Mouse (Mus musculus): Measurements from ENCODE around the gene Chit1. TPM values are rescaled to one million over a fixed set of nuclear protein-coding genes. Genes with fewer than 3 reads are reported as not detected.

The Chit1 gene
- total RNA-seq, 2 experiments from 2014 or later: 0.17 TPM; not detected in 1

- no peak for DNase-seq (ENCODE audit: low spot score in 2 of 2)
Measured at GRCm38 (mm10) chr1:134136351-134136750, 25.3 kb downstream of the Chit1 start.

GRCm38 (mm10) chr1:134138424-134138823 lies 27.4 kb downstream of the Chit1 start:
- no peak for DNase-seq (ENCODE audit: low spot score in 2 of 2)

- DNase-seq (ENCODE audit: low spot score in 2 of 2): no peak
Measured at GRCm38 (mm10) chr1:134142363-134142794, 31.3 kb downstream of the Chit1 start.

GRCm38 (mm10) chr1:134146066-134146465 lies 35.0 kb downstream of the Chit1 start:
- peak; percentile 13 to 57 for DNase-seq (ENCODE audit: low spot score in 2 of 2)

- no peak for DNase-seq (ENCODE audit: low spot score in 2 of 2)
Measured at GRCm38 (mm10) chr1:134150076-134150475, 39.0 kb downstream of the Chit1 start.

GRCm38 (mm10) chr1:134150745-134151144 lies 39.7 kb downstream of the Chit1 start:
- no peak for DNase-seq (ENCODE audit: low spot score in 2 of 2)

GRCm38 (mm10) chr1:134151655-134152412 lies 40.8 kb downstream of the Chit1 start:
- DNase-seq (ENCODE audit: low spot score in 2 of 2): peak; percentile 55 to 90

GRCm38 (mm10) chr1:134152626-134153590 lies 41.9 kb downstream of the Chit1 start:
- DNase-seq (ENCODE audit: low spot score in 2 of 2): no peak

GRCm38 (mm10) chr1:134154121-134154520 lies 43.1 kb downstream of the Chit1 start:
- DNase-seq (ENCODE audit: low spot score in 2 of 2): no peak

GRCm38 (mm10) chr1:134154655-134155054 lies 43.6 kb downstream of the Chit1 start:
- no peak for DNase-seq (ENCODE audit: low spot score in 2 of 2)

- no peak for DNase-seq (ENCODE audit: low spot score in 2 of 2)
Measured at GRCm38 (mm10) chr1:134160404-134160803, 49.4 kb downstream of the Chit1 start.

- no peak for DNase-seq (ENCODE audit: low spot score in 2 of 2)
Measured at GRCm38 (mm10) chr1:134161399-134161798, 50.4 kb downstream of the Chit1 start.

GRCm38 (mm10) chr1:134162510-134163225 lies 51.6 kb downstream of the Chit1 start:
- DNase-seq (ENCODE audit: low spot score in 2 of 2): no peak

- DNase-seq (ENCODE audit: low spot score in 2 of 2): no peak
Measured at GRCm38 (mm10) chr1:134163476-134163875, 52.4 kb downstream of the Chit1 start.

GRCm38 (mm10) chr1:134164454-134164853 lies 53.4 kb downstream of the Chit1 start:
- DNase-seq (ENCODE audit: low spot score in 2 of 2): no peak

GRCm38 (mm10) chr1:134166547-134166946 lies 55.5 kb downstream of the Chit1 start:
- DNase-seq (ENCODE audit: low spot score in 2 of 2): no peak

- DNase-seq (ENCODE audit: low spot score in 2 of 2): no peak
Measured at GRCm38 (mm10) chr1:134167416-134168305, 56.6 kb downstream of the Chit1 start.

- no peak for DNase-seq (ENCODE audit: low spot score in 2 of 2)
Measured at GRCm38 (mm10) chr1:134168567-134168966, 57.5 kb downstream of the Chit1 start.

- DNase-seq (ENCODE audit: low spot score in 2 of 2): no peak
Measured at GRCm38 (mm10) chr1:134168985-134169697, 58.1 kb downstream of the Chit1 start.

GRCm38 (mm10) chr1:134173081-134173480 lies 62.0 kb downstream of the Chit1 start:
- no peak for DNase-seq (ENCODE audit: low spot score in 2 of 2)
